Mouse (Mus musculus): ENCODE data around the gene Clic1. TPM values are rescaled to one million over a fixed set of nuclear protein-coding genes. Genes with fewer than 3 reads are reported as not detected.
A peak's percentile ranks its signal among the peaks of the same experiment; 100 is the strongest.

Gene Clic1
- polyA plus RNA-seq, 1 experiment from 2014 or later: 83.9 TPM

DNA sequence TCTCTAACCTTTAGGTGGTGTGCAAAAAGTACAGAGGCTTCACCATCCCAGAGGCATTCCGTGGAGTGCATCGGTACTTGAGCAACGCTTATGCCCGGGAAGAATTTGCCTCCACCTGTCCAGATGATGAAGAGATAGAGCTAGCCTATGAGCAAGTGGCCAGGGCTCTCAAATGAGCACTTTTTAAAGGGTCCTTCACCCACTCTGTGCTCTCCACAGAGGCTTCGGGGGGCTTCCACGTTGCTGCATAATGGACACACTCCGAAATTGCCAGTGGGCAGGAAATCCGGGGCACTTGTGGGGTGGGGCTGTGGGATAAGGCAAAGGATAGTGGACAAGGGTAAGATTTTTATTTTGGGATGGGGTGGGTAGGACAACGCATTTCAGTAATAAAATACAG lies 8.6 kb downstream of the Clic1 start:
- peak overlapping the region; percentile 98 for H3K9ac ChIP-seq (ENCODE audit: low read length)
- H3K36me3 ChIP-seq (ENCODE audit: control insufficient read depth, insufficient read depth, low read length): peaks cover 24% of the 10 kb centered on the region
- DNase-seq (ENCODE audit: low spot score, missing footprints) (no peak), ATAC-seq (ENCODE audit: low FRiP score) (peak; percentile 5; the same call in 1 of the 2 replicates)
- peaks cover 16% of the 10 kb centered on the region for H3K4me1 ChIP-seq (ENCODE audit: control insufficient read depth, insufficient read depth, low read length)
- H3K27me3 ChIP-seq (ENCODE audit: control insufficient read depth, insufficient read depth, low read length): no peaks in the 10 kb centered on the region
- peak overlapping the region; percentile 95 for H3K27ac ChIP-seq (ENCODE audit: low read depth, low read length)
- no peak overlapping the region; the same call in 1 of the 2 replicates for H3K4me2 ChIP-seq
- no peak overlapping the region; the same call in 1 of the 2 replicates for H3K4me3 ChIP-seq (ENCODE audit: low read depth, low read length)
- H3K9me3 ChIP-seq (ENCODE audit: control insufficient read depth, low read length): no peaks in the 10 kb centered on the region
- 73% methylated on average over 9 of the region's 9 CpGs for whole genome bisulfite sequencing

DNA sequence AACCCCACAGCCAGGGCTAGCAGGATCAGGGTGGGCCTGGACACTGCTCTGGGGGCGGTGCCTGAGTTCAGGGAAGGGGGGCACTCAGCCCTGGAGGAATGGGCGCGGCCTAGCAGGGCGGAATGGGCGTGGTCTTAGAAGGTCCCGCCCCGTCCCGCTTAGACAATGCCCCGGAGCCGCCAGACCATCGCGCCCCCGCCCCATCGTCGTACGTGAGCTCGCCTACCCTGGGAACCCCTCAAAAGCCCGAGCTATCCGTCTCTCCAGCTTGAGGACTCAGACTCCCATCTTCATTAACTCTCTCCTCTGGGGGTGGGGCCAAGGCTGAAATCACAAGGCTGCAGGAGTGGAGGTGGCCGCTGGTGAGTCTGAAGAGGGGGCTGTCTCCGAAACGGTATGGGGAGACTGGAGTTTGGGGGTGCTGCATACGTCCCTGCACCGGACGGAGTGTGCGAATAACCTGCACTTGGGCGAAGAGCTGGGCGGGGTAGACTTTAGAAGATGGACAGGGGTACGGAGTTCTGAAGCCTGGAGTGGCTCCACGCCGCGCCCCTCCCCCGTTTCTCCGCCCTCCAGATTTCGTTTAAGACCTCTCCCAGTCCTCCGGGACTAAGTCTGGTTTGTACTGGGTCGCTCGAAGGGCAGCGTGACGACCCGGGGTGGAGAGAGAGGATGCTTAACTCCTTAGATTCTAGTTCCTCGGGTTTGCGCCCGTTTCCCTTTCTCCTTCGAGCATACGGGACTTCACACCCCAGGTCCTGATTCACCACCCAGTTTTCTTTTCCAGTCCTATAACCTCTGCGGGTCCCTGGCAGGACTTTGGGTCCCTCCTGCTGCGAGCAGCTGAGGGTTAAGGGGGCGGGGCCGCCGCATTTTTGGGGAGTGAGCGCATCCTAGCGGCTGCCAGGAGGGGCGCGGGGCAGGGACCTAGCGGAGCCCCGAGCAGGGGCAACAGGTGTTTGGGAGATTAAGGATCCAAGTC lies 9.4 kb downstream of the Clic1 start, which contains the start of gene Ddah2:
Gene Ddah2, plus strand, starts transcription at position 125 of the 982 bp plus-strand sequence.
- peak; percentile 96 for ATAC-seq (ENCODE audit: low FRiP score)
- peaks cover 16% of the 10 kb centered on the region for H3K4me1 ChIP-seq (ENCODE audit: control insufficient read depth, insufficient read depth, low read length)
- H3K36me3 ChIP-seq (ENCODE audit: control insufficient read depth, insufficient read depth, low read length): peaks cover 18% of the 10 kb centered on the region
- H3K9me3 ChIP-seq (ENCODE audit: control insufficient read depth, low read length): no peaks in the 10 kb centered on the region
- H3K4me2 ChIP-seq: peak within 1 kb of the TSS; percentile 77
- H3K9ac ChIP-seq (ENCODE audit: low read length): peak within 1 kb of the TSS; percentile 98
- WGBS: under 1% methylated on average over 57 of the region's 57 CpGs
- no peaks in the 10 kb centered on the region for H3K27me3 ChIP-seq (ENCODE audit: control insufficient read depth, insufficient read depth, low read length)
- peak within 1 kb of the TSS; percentile 95 for H3K27ac ChIP-seq (ENCODE audit: low read depth, low read length)
- DNase-seq (ENCODE audit: low spot score, missing footprints): peak; percentile 99
- peak within 1 kb of the TSS; percentile 84 for H3K4me3 ChIP-seq (ENCODE audit: low read depth, low read length)

DNA sequence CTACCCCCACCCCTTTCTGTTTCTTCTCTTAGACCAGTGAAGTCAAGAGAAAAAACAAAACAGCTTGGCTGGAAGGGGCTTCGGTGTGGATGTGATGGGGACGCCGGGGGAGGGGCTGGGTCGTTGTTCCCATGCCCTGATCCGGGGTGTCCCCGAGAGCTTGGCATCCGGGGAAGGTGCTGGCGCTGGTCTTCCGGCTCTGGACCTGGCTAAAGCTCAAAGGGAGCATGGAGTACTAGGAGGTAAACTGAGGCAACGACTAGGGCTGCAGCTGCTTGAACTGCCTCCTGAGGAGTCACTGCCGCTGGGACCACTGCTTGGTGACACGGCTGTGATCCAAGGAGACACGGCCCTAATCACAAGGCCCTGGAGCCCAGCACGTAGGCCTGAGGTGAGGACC lies 10.3 kb downstream of the Clic1 start:
- peak overlapping the region; percentile 84 for H3K4me3 ChIP-seq (ENCODE audit: low read depth, low read length)
- WGBS: 22% methylated on average over 14 of the region's 14 CpGs
- no peak overlapping the region for H3K27ac ChIP-seq (ENCODE audit: low read depth, low read length)
- ATAC-seq (ENCODE audit: low FRiP score): peak; percentile 10; the same call in 1 of the 2 replicates
- no peaks in the 10 kb centered on the region for H3K9me3 ChIP-seq (ENCODE audit: control insufficient read depth, low read length)
- peak overlapping the region; percentile 77 for H3K4me2 ChIP-seq
- DNase-seq (ENCODE audit: low spot score, missing footprints): no peak
- H3K27me3 ChIP-seq (ENCODE audit: control insufficient read depth, insufficient read depth, low read length): no peaks in the 10 kb centered on the region
- H3K9ac ChIP-seq (ENCODE audit: low read length): peak overlapping the region; percentile 98
- H3K36me3 ChIP-seq (ENCODE audit: control insufficient read depth, insufficient read depth, low read length): peaks cover 16% of the 10 kb centered on the region
- peaks cover 22% of the 10 kb centered on the region for H3K4me1 ChIP-seq (ENCODE audit: control insufficient read depth, insufficient read depth, low read length)

DNA sequence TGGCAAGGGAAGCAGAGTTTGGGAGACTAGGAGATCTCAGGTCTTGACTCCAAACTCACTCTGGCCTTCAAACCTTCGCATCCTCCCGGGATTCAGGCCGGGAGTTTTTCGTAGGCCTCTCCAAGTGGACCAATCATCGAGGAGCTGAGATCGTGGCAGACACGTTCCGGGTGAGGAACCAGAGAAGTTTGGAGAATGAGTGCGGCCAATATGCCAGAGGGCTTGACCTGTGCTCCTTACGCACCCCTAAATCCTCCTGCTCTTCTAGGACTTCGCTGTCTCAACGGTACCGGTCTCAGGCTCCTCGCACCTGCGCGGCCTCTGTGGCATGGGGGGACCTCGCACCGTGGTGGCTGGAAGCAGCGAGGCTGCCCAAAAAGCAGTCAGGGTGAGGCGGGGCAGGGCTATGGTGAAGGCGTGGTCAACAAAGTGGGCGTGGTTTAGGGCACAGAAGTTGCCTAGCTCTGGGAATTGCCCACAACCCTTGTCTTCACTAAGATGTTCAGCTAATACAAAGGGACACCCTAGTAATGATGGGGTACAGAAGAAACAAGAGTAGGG lies 11.1 kb downstream of the Clic1 start:
- no peak overlapping the region for H3K27ac ChIP-seq (ENCODE audit: low read depth, low read length)
- no peak for ATAC-seq (ENCODE audit: low FRiP score)

DNA sequence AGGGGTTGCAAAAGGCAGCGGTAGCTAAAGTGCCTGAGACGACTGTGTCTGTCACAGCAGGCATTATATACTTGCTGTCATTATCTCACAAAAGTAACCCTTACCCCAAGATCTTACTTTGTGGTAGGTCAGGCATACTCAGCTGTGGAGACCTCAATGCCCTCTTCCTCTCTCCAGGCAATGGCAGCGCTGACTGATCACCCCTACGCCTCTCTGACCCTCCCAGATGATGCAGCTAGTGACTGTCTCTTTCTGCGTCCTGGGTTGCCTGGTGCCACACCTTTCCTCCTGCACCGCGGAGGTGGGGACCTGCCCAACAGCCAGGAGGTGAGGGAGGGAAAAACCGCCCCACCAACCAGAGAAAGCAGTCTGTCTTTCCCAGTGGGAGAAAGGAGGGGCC lies 11.5 kb downstream of the Clic1 start:
- 85% methylated on average over 8 of the region's 8 CpGs for WGBS
- no peak overlapping the region for H3K4me2 ChIP-seq

More for the DNA sequence above, 11.1 kb downstream of the Clic1 start:
- Histone ChIP-seq H3K4me2 (peak overlapping the region; percentile 77), H3K9me3 (ENCODE audit: control insufficient read depth, low read length) (no peaks in the 10 kb centered on the region), H3K9ac (ENCODE audit: low read length) (peak overlapping the region; percentile 98; the same call in 1 of the 2 replicates), H3K4me1 (ENCODE audit: control insufficient read depth, insufficient read depth, low read length) (peaks cover 29% of the 10 kb centered on the region), H3K36me3 (ENCODE audit: control insufficient read depth, insufficient read depth, low read length) (peaks cover 13% of the 10 kb centered on the region), H3K4me3 (ENCODE audit: low read depth, low read length) (peak overlapping the region; percentile 84), H3K27me3 (ENCODE audit: control insufficient read depth, insufficient read depth, low read length) (peaks cover 4% of the 10 kb centered on the region; the same call in 1 of the 2 replicates)
- no peak for DNase-seq (ENCODE audit: low spot score, missing footprints)
- 60% methylated on average over 22 of the region's 22 CpGs for WGBS

DNA sequence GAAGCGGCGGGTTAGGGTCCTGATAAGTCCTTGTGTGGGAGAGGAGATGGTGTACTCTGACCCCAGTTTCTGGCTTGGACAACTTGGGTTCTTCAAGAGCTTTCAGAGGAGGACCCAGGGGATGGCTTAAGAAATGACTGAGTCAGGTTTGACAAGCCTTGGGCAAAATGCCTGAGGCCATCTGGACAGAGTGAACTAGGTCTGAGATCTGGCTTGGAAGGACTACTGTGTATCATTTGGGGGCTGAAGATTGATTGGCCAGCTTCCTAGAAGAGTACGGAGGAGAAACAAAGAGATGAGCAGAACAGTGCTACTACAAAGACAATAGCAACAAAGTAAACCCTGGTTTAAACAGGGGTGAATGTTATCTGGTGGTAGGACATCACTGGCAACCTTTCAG lies 13.7 kb downstream of the Clic1 start:
- Histone ChIP-seq H3K4me2 (no peak overlapping the region), H3K9me3 (ENCODE audit: control insufficient read depth, low read length) (no peaks in the 10 kb centered on the region), H3K4me1 (ENCODE audit: control insufficient read depth, insufficient read depth, low read length) (peaks cover 27% of the 10 kb centered on the region), H3K27me3 (ENCODE audit: control insufficient read depth, insufficient read depth, low read length) (peaks cover 11% of the 10 kb centered on the region), H3K36me3 (ENCODE audit: control insufficient read depth, insufficient read depth, low read length) (peaks cover 8% of the 10 kb centered on the region; the same call in 1 of the 2 replicates), H3K27ac (ENCODE audit: low read depth, low read length) (no peak overlapping the region), H3K9ac (ENCODE audit: low read length) (no peak overlapping the region), H3K4me3 (ENCODE audit: low read depth, low read length) (no peak overlapping the region)
- ATAC-seq (ENCODE audit: low FRiP score) (no peak), DNase-seq (ENCODE audit: low spot score, missing footprints) (no peak)
- 93% methylated on average over 3 of the region's 3 CpGs for WGBS

More for the DNA sequence above, 11.5 kb downstream of the Clic1 start:
- H3K36me3 ChIP-seq (ENCODE audit: control insufficient read depth, insufficient read depth, low read length): peaks cover 11% of the 10 kb centered on the region; the same call in 1 of the 2 replicates
- peaks cover 5% of the 10 kb centered on the region; the same call in 1 of the 2 replicates for H3K27me3 ChIP-seq (ENCODE audit: control insufficient read depth, insufficient read depth, low read length)
- no peak overlapping the region for H3K27ac ChIP-seq (ENCODE audit: low read depth, low read length)
- no peak for ATAC-seq (ENCODE audit: low FRiP score)
- H3K9ac ChIP-seq (ENCODE audit: low read length): 0 out of 2 replicates have a peak overlapping the region, but pooled peaks have one; percentile 13
- H3K9me3 ChIP-seq (ENCODE audit: control insufficient read depth, low read length): no peaks in the 10 kb centered on the region
- no peak overlapping the region for H3K4me3 ChIP-seq (ENCODE audit: low read depth, low read length)
- H3K4me1 ChIP-seq (ENCODE audit: control insufficient read depth, insufficient read depth, low read length): peaks cover 30% of the 10 kb centered on the region
- DNase-seq (ENCODE audit: low spot score, missing footprints): no peak

DNA sequence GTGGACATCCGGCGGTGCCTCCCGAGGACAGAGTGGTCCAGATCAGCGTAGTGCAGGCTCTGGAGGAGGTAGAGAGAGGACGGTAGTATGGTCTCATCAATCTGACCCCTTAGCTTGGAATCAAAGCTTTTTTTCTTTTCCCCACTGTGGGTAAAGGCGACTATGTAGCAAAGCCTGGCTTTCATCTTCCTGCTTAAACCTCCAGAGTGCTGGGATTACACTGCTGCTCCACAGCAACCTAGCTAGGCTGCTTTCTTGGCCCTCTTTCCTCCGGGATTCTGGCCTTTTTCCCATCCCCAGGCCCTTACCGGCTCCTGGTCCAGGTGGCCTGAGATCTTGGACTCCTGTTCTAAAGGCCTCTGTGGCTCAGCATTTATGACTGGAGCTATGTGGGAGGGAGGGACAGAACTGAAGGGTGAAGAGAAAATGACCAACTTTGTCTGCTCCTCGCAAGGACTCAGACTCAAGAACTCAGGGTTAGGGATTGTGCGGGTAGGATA lies 14.7 kb downstream of the Clic1 start:
- H3K4me3 ChIP-seq (ENCODE audit: low read depth, low read length): no peak overlapping the region
- 31% methylated on average over 10 of the region's 10 CpGs for WGBS
- no peak overlapping the region for H3K27ac ChIP-seq (ENCODE audit: low read depth, low read length)
- no peak overlapping the region; the same call in 1 of the 2 replicates for H3K4me2 ChIP-seq
- DNase-seq (ENCODE audit: low spot score, missing footprints) (peak; percentile 90), ATAC-seq (ENCODE audit: low FRiP score) (no peak)
- no peaks in the 10 kb centered on the region for H3K9me3 ChIP-seq (ENCODE audit: control insufficient read depth, low read length)
- no peak overlapping the region for H3K9ac ChIP-seq (ENCODE audit: low read length)
- H3K27me3 ChIP-seq (ENCODE audit: control insufficient read depth, insufficient read depth, low read length): peaks cover 11% of the 10 kb centered on the region
- H3K4me1 ChIP-seq (ENCODE audit: control insufficient read depth, insufficient read depth, low read length): peaks cover 25% of the 10 kb centered on the region
- peaks cover 8% of the 10 kb centered on the region; the same call in 1 of the 2 replicates for H3K36me3 ChIP-seq (ENCODE audit: control insufficient read depth, insufficient read depth, low read length)

DNA sequence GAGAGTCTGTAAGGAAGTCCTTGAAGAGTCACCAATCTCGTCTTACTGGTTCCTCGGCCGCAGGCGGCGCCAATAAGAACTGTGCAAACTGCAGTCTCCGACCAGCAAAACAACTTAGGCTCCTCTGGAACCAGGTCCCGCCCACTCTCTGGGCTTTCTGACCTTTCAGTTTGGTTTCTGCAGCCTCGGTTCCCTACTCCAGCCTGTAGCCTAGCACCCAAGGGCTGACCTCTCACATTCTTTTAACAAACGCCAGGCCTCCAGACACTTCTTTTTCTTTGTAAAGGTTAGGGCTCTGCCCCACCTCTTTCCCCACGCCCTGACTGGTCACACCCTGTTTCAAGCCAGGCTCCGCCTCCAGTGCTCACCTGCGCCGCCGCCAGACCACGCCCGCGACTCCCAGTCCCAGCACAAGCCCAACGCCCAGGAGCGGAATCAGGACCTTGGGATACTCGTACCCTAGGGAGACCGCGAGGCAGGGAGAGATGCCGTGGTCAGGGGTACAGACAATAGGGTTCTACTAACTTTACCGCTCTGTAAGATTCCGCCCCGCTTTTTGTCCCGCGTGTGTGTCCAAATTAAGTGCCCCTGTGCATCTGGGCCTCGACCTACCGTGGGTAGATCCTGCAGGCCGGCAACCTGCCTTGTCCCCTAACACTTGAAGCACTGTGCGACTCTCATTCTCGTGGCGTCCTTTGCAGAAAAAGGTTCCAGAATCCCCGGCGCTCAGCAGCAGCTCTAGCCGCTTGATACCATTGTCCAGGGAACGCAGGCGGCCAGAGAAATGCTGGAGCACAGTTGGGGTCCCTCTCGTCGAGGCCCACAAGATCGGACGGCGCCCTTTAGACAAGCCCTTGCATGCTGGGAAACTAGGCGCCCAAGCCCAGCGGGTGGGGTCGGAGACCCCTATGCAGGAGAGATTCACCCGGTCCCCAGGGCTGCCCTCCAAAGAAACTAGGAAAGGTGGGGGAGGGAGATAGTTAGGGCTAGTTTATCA lies 15.5 kb downstream of the Clic1 start, which contains the start of gene Ly6g6c:
Gene Ly6g6c, plus strand, starts transcription at position 438 of the 997 bp plus-strand sequence.
- ATAC-seq (ENCODE audit: low FRiP score) (peak; percentile 22; the same call in 1 of the 2 replicates), DNase-seq (ENCODE audit: low spot score, missing footprints) (peak; percentile 95)
- Histone ChIP-seq H3K9me3 (ENCODE audit: control insufficient read depth, low read length) (no peaks in the 10 kb centered on the region), H3K9ac (ENCODE audit: low read length) (peak within 1 kb of the TSS; percentile 56), H3K4me1 (ENCODE audit: control insufficient read depth, insufficient read depth, low read length) (peaks cover 20% of the 10 kb centered on the region), H3K4me2 (peak within 1 kb of the TSS; percentile 40), H3K4me3 (ENCODE audit: low read depth, low read length) (peak within 1 kb of the TSS; percentile 7), H3K36me3 (ENCODE audit: control insufficient read depth, insufficient read depth, low read length) (peaks cover 8% of the 10 kb centered on the region; the same call in 1 of the 2 replicates), H3K27me3 (ENCODE audit: control insufficient read depth, insufficient read depth, low read length) (peaks cover 11% of the 10 kb centered on the region), H3K27ac (ENCODE audit: low read depth, low read length) (no peak within 1 kb of the TSS)
- 1% methylated on average over 48 of the region's 48 CpGs for WGBS
